Mouse (Mus musculus) A20 (cell line): Measurements from ENCODE around the gene Idi1.
A peak's percentile ranks its signal among the peaks of the same experiment; 100 is the strongest.
"Not testable (repeated sequence)": the region's sequence is repeated elsewhere in the genome, so short reads cannot be mapped to it uniquely, and the experiment has no call there.

Experiments
- DNase-seq: peaks from one replicate; pipeline ENCODE4 v3.0.0-alpha.2; 2011; ENCODE audit warnings: low read depth, low spot score

Gene Idi1

GRCm38 (mm10) chr13:8885445-8886184, at the start of gene Idi1:
Idi1 (plus strand) TSS chr13:8885501.
- DNase-seq, result peak; percentile 100

- no peak for DNase-seq
These were observed 46.9 kb upstream of the Idi1 start for GRCm38 (mm10) chr13:8838394-8838793.

- no peak for DNase-seq
These were observed 46.2 kb upstream of the Idi1 start for GRCm38 (mm10) chr13:8839111-8839510.

GRCm38 (mm10) chr13:8839937-8840336, 45.4 kb upstream of the Idi1 start:
- DNase-seq, result no peak

- DNase-seq, result no peak
These were observed 44.4 kb upstream of the Idi1 start for GRCm38 (mm10) chr13:8840941-8841340.

GRCm38 (mm10) chr13:8841846-8842245, 43.5 kb upstream of the Idi1 start:
- peak; percentile 40 for DNase-seq

GRCm38 (mm10) chr13:8842273-8842672, 43.0 kb upstream of the Idi1 start:
- peak; percentile 80 for DNase-seq

GRCm38 (mm10) chr13:8847702-8848101, 37.6 kb upstream of the Idi1 start:
- DNase-seq, result peak; percentile 43

GRCm38 (mm10) chr13:8849311-8849710, 36.0 kb upstream of the Idi1 start:
- DNase-seq, result no peak

GRCm38 (mm10) chr13:8853424-8853823, 31.9 kb upstream of the Idi1 start:
- DNase-seq, result no peak

GRCm38 (mm10) chr13:8854769-8855168, 30.5 kb upstream of the Idi1 start:
- no peak for DNase-seq

GRCm38 (mm10) chr13:8858453-8858852, 26.8 kb upstream of the Idi1 start:
- no peak for DNase-seq

- no peak for DNase-seq
These were observed 24.4 kb upstream of the Idi1 start for GRCm38 (mm10) chr13:8860861-8861260.

- no peak for DNase-seq
These were observed 20.3 kb upstream of the Idi1 start for GRCm38 (mm10) chr13:8864990-8865389.

- no peak for DNase-seq
These were observed 18.7 kb upstream of the Idi1 start for GRCm38 (mm10) chr13:8866612-8867011.

GRCm38 (mm10) chr13:8869578-8870157, 15.6 kb upstream of the Idi1 start:
- DNase-seq, result no peak

GRCm38 (mm10) chr13:8870160-8870509, 15.2 kb upstream of the Idi1 start:
- no peak for DNase-seq

GRCm38 (mm10) chr13:8870510-8871313, 14.6 kb upstream of the Idi1 start:
- peak; percentile 94 for DNase-seq

- no peak for DNase-seq
These were observed 13.9 kb upstream of the Idi1 start, which contains the start of gene Wdr37 for GRCm38 (mm10) chr13:8871314-8871962. Wdr37 (minus strand) TSS chr13:8871909.

- no peak for DNase-seq
These were observed 11.5 kb upstream of the Idi1 start for GRCm38 (mm10) chr13:8873776-8874175.

- no peak for DNase-seq
These were observed 3.7 kb upstream of the Idi1 start for GRCm38 (mm10) chr13:8881611-8882010.

GRCm38 (mm10) chr13:8883870-8884269, 1.4 kb upstream of the Idi1 start:
- DNase-seq, result not testable (repeated sequence)
